Mouse (Mus musculus) adrenal gland, adult (tissue): ENCODE data around the gene Rasgef1b.

Experiments used
- DNase-seq, 2 experiments: peaks; one replicate each; pipeline ENCODE4 v3.0.0; 2022 to 2023; ENCODE audit warnings: low spot score in 1 of 2; ENCODE audit not compliant: inconsistent age in 2 of 2

Gene Rasgef1b

GRCm38 (mm10) chr5:99459007-99459406 lies 269.9 kb downstream of the Rasgef1b start:
- DNase-seq, result no peak

- DNase-seq, result no peak
Observed at GRCm38 (mm10) chr5:99457291-99457690, 271.6 kb downstream of the Rasgef1b start.

GRCm38 (mm10) chr5:99451939-99452338 lies 276.9 kb downstream of the Rasgef1b start:
- no peak for DNase-seq

GRCm38 (mm10) chr5:99451416-99451815 lies 277.4 kb downstream of the Rasgef1b start:
- no peak for DNase-seq

- no peak for DNase-seq
Observed at GRCm38 (mm10) chr5:99450994-99451393, 277.9 kb downstream of the Rasgef1b start.

- no peak for DNase-seq
Observed at GRCm38 (mm10) chr5:99450463-99450862, 278.4 kb downstream of the Rasgef1b start.

- no peak for DNase-seq
Observed at GRCm38 (mm10) chr5:99447481-99447880, 281.4 kb downstream of the Rasgef1b start.

GRCm38 (mm10) chr5:99445242-99445641 lies 283.6 kb downstream of the Rasgef1b start:
- no peak for DNase-seq

GRCm38 (mm10) chr5:99444777-99445176 lies 284.1 kb downstream of the Rasgef1b start:
- no peak for DNase-seq

- no peak for DNase-seq
Observed at GRCm38 (mm10) chr5:99440109-99440508, 288.8 kb downstream of the Rasgef1b start.

GRCm38 (mm10) chr5:99438526-99438925 lies 290.3 kb downstream of the Rasgef1b start:
- DNase-seq, result no peak

- no peak for DNase-seq
Observed at GRCm38 (mm10) chr5:99434226-99434625, 294.6 kb downstream of the Rasgef1b start.

GRCm38 (mm10) chr5:99432471-99432870 lies 296.4 kb downstream of the Rasgef1b start:
- peak; percentile 54 to 87 for DNase-seq

- no peak for DNase-seq
Observed at GRCm38 (mm10) chr5:99429273-99429672, 299.6 kb downstream of the Rasgef1b start.

GRCm38 (mm10) chr5:99428648-99429047 lies 300.2 kb downstream of the Rasgef1b start:
- no peak for DNase-seq

GRCm38 (mm10) chr5:99423271-99423670 lies 305.6 kb downstream of the Rasgef1b start:
- DNase-seq, result peak in 1 of 2 experiments; percentile 32

GRCm38 (mm10) chr5:99422856-99423255 lies 306.0 kb downstream of the Rasgef1b start:
- DNase-seq, result peak; percentile 26 to 75

- no peak for DNase-seq
Observed at GRCm38 (mm10) chr5:99422092-99422491, 306.8 kb downstream of the Rasgef1b start.

GRCm38 (mm10) chr5:99419872-99420271 lies 309.0 kb downstream of the Rasgef1b start:
- no peak for DNase-seq

GRCm38 (mm10) chr5:99416902-99417301 lies 312.0 kb downstream of the Rasgef1b start:
- DNase-seq, result no peak

GRCm38 (mm10) chr5:99415676-99416075 lies 313.2 kb downstream of the Rasgef1b start:
- no peak for DNase-seq

- no peak for DNase-seq
Observed at GRCm38 (mm10) chr5:99415049-99415448, 313.8 kb downstream of the Rasgef1b start.

- no peak for DNase-seq
Observed at GRCm38 (mm10) chr5:99414293-99414692, 314.6 kb downstream of the Rasgef1b start.

- peak in 1 of 2 experiments; percentile 42 for DNase-seq
Observed at GRCm38 (mm10) chr5:99413851-99414250, 315.0 kb downstream of the Rasgef1b start.
